Comparison of ENCODE assay signal across 9 mouse cellular contexts in the genomic region with DNA sequence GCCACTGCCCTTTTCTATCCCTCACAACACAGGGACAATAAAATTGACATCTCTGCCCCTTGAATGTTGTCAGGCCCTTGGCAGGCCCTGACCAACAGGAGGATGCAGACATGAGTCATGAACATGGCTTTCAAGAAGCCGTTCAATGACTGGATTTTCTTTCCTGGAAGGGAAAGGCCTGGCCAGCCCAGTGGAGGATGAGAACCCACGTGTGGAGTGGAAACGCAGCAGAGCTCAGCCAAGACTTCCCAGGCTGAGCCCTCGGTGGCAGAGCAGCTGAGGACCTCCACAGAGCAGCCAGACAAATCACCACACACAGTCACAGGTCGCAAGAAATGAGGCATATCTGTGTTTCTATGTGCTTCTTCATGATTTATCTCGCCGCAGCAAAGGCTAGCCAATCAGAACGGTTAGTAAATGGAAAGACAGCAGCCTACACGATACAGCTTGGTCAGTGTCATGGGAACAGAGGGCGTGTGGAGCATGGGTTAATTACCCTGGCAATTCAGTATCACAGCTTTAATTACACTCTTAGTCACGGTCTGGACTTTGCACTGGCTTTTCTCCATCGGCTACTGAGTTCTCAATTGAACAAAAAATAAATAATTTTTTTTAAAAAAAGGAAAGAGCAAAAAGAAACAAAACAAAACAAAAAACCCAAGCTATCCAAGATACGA. TPM values are rescaled to one million over a fixed set of nuclear protein-coding genes. Genes with fewer than 3 reads are reported as not detected.
DNase-seq lines count a peak whose midpoint lies in the region; ATAC-seq and TF ChIP-seq lines count a peak whose summit lies in the region.
"Had no signal": no experiment of that assay in that cellular context is flagged by ENCODE, and none has a peak within 500 bp of the region (broad histone marks: within the 10 kb centered on the region; RNA-seq: fewer than 3 reads in every experiment).

No protein-coding gene starts in this region.

- no peaks in the 10 kb centered on the region for H3K36me3 ChIP-seq in lung, embryonic 14.5 days (ENCODE audit: insufficient read depth)
- H3K36me3 ChIP-seq in heart, embryonic 16.5 days (ENCODE audit: control insufficient read depth, insufficient read depth), result no peaks in the 10 kb centered on the region
- peaks cover under 1% of the 10 kb centered on the region; the same call in 1 of the 2 replicates for H3K36me3 ChIP-seq in kidney, postnatal 0 days (ENCODE audit: insufficient read depth, low read length)
- no peaks in the 10 kb centered on the region for H3K36me3 ChIP-seq in stomach, embryonic 14.5 days (ENCODE audit: control insufficient read depth, insufficient read depth, low read length)
- H3K36me3 ChIP-seq: limb, embryonic 15.5 days had no signal

- H3K27ac ChIP-seq in lung, embryonic 14.5 days (ENCODE audit: low read depth), result no peak overlapping the region
- peak overlapping the region; percentile 12; the same call in 1 of the 2 replicates for H3K27ac ChIP-seq in heart, embryonic 16.5 days (ENCODE audit: low read length)
- no peak overlapping the region for H3K27ac ChIP-seq in kidney, postnatal 0 days
- H3K27ac ChIP-seq in stomach, embryonic 14.5 days (ENCODE audit: low read length), result 0 out of 2 replicates have a peak overlapping the region, but pooled peaks have one; percentile 11
- H3K27ac ChIP-seq: limb, embryonic 15.5 days had no signal

- no peaks in the 10 kb centered on the region for H3K9me3 ChIP-seq in lung, embryonic 14.5 days (ENCODE audit: low read depth, low read length)
- no peaks in the 10 kb centered on the region for H3K9me3 ChIP-seq in heart, embryonic 16.5 days (replicated peaks; ENCODE audit: control insufficient read depth, low read length)
- H3K9me3 ChIP-seq in kidney, postnatal 0 days (replicated peaks; ENCODE audit: low read length), result no peaks in the 10 kb centered on the region
- H3K9me3 ChIP-seq in stomach, embryonic 14.5 days (ENCODE audit: control insufficient read depth, low read depth, low read length), result no peaks in the 10 kb centered on the region
- H3K9me3 ChIP-seq: limb, embryonic 15.5 days had no signal

- H3K4me3 ChIP-seq in lung, embryonic 14.5 days (ENCODE audit: low read depth, low read length), result no peak overlapping the region
- no peak overlapping the region for H3K4me3 ChIP-seq in heart, embryonic 16.5 days (ENCODE audit: low read length)
- H3K4me3 ChIP-seq in kidney, postnatal 0 days (replicated peaks; ENCODE audit: low read depth, low read length), result no peak overlapping the region
- no peak overlapping the region for H3K4me3 ChIP-seq in stomach, embryonic 14.5 days (ENCODE audit: low read depth, low read length)
- H3K4me3 ChIP-seq: limb, embryonic 15.5 days had no signal

- WGBS in lung, embryonic 14.5 days, result 44% methylated on average over 13 of the region's 13 CpGs
- 52% methylated on average over 13 of the region's 13 CpGs for WGBS in heart, embryonic 16.5 days
- 23% methylated on average over 13 of the region's 13 CpGs for WGBS in kidney, postnatal 0 days
- WGBS in stomach, embryonic 14.5 days, result 56% methylated on average over 13 of the region's 13 CpGs

- H3K9ac ChIP-seq in lung, embryonic 14.5 days, result no peak overlapping the region
- H3K9ac ChIP-seq in heart, embryonic 16.5 days (ENCODE audit: low read length), result no peak overlapping the region
- no peak overlapping the region for H3K9ac ChIP-seq in kidney, postnatal 0 days (ENCODE audit: low read depth, low read length)
- H3K9ac ChIP-seq in stomach, embryonic 14.5 days (replicated peaks; ENCODE audit: low read depth, low read length), result no peak overlapping the region
- H3K9ac ChIP-seq: limb, embryonic 15.5 days had no signal

- no peaks in the 10 kb centered on the region for H3K27me3 ChIP-seq in lung, embryonic 14.5 days (ENCODE audit: insufficient read depth, low read length)
- no peaks in the 10 kb centered on the region for H3K27me3 ChIP-seq in heart, embryonic 16.5 days (ENCODE audit: control insufficient read depth, insufficient read depth, low read length)
- H3K27me3 ChIP-seq in kidney, postnatal 0 days (ENCODE audit: insufficient read depth, low read length), result no peaks in the 10 kb centered on the region
- no peaks in the 10 kb centered on the region for H3K27me3 ChIP-seq in stomach, embryonic 14.5 days (ENCODE audit: control insufficient read depth, insufficient read depth, low read length)
- H3K27me3 ChIP-seq: limb, embryonic 15.5 days had no signal

- H3K4me2 ChIP-seq in lung, embryonic 14.5 days, result no peak overlapping the region
- H3K4me2 ChIP-seq in heart, embryonic 16.5 days (ENCODE audit: low read depth, low read length), result no peak overlapping the region
- H3K4me2 ChIP-seq in kidney, postnatal 0 days (ENCODE audit: low read length), result peak overlapping the region; percentile 31; the same call in 1 of the 2 replicates
- H3K4me2 ChIP-seq in stomach, embryonic 14.5 days (replicated peaks; ENCODE audit: low read depth, low read length), result no peak overlapping the region
- H3K4me2 ChIP-seq: limb, embryonic 15.5 days had no signal

- peak; percentile 29; the same call in 1 of the 2 replicates for ATAC-seq in lung, embryonic 14.5 days (ENCODE audit: insufficient read depth)
- no peak; the same call in 1 of the 2 replicates for ATAC-seq in heart, embryonic 16.5 days (replicated peaks; ENCODE audit: extremely low read depth, insufficient read depth, low FRiP score)
- ATAC-seq in kidney, postnatal 0 days (replicated peaks; ENCODE audit: low FRiP score, low read depth), result peak; percentile 88
- ATAC-seq in stomach, embryonic 14.5 days (ENCODE audit: insufficient number of reproducible peaks, insufficient read depth, low FRiP score, low read depth), result peak; percentile 40; the same call in 1 of the 2 replicates

- no peak for DNase-seq in lung, embryonic 14.5 days
- DNase-seq in lung, postnatal 14 days, result no peak
- peak; percentile 81 for DNase-seq in kidney, postnatal 0 days (ENCODE audit: low spot score)
- no peak for DNase-seq in thymus, postnatal 14 days
- DNase-seq in layer of hippocampus, postnatal 25 days (ENCODE audit: extremely low spot score in 1 of 2, low spot score in 1 of 2), result no peak
- DNase-seq in left cerebral cortex, adult 11 months (ENCODE audit: low spot score), result no peak

- H3K4me1 ChIP-seq in lung, embryonic 14.5 days (ENCODE audit: insufficient read depth), result peaks cover 15% of the 10 kb centered on the region
- H3K4me1 ChIP-seq in heart, embryonic 16.5 days (ENCODE audit: control insufficient read depth, insufficient read depth, low read length), result peaks cover 49% of the 10 kb centered on the region
- 0 out of 2 replicates have a peak, but pooled peaks cover 4% of the 10 kb centered on the region for H3K4me1 ChIP-seq in kidney, postnatal 0 days (replicated peaks; ENCODE audit: insufficient read depth, low read length)
- H3K4me1 ChIP-seq in stomach, embryonic 14.5 days (ENCODE audit: control insufficient read depth, insufficient read depth, low read length), result peaks cover 33% of the 10 kb centered on the region; the same call in 1 of the 2 replicates

- TF ChIP-seq CTCF in lung, embryonic 14.5 days (IDR thresholded peaks at IDR 0.05; ENCODE audit: low read depth), result no peak
- TF ChIP-seq CTCF in kidney, postnatal 0 days (IDR thresholded peaks at IDR 0.05; ENCODE audit: low read depth), result no peak

RNA-seq across cellular contexts. Expression of a gene that starts 16.5 kb away (rescaled TPM):
- 34.4 and 34.8 TPM in 2 replicates for polyA plus RNA-seq in lung, embryonic 14.5 days (2014; fragmentation: Nextera tagmentation; extraction: Ambion mirVana)
- 21.7 and 24.0 TPM in 2 replicates for polyA plus RNA-seq in heart, embryonic 16.5 days (2015; fragmentation: Nextera tagmentation; extraction: Ambion mirVana)
- 18.1 and 19.3 TPM in 2 replicates for polyA plus RNA-seq in kidney, postnatal 0 days (2015; fragmentation: Nextera tagmentation; extraction: Ambion mirVana)
- polyA plus RNA-seq in stomach, embryonic 14.5 days (2014; fragmentation: Nextera tagmentation; extraction: Ambion mirVana), result 35.4 and 36.2 TPM in 2 replicates
- 10 to 100 TPM; 20.5 to 25.2 TPM for total RNA-seq in layer of hippocampus, postnatal 25 days (2021)

Comparison
In these comparisons a context has a peak if more than half of its experiments do, and no peak if none do; other contexts are left out.
1. H3K27ac ChIP-seq: peak in heart, embryonic 16.5 days (single experiment) and stomach, embryonic 14.5 days (single experiment); none in lung, embryonic 14.5 days (single experiment) and kidney, postnatal 0 days (single experiment).